Mouse (Mus musculus) fat pad, adult 2 months (tissue): Measurements from ENCODE around the gene Rbm25.
A peak's percentile ranks its signal among the peaks of the same experiment; 100 is the strongest.

ENCODE experiments used
- DNase-seq: peaks from one replicate; pipeline ENCODE4 v3.0.0-alpha.2; 2011; ENCODE audit warnings: low read depth, low spot score; ENCODE audit errors: extremely low read depth

The Rbm25 gene

DNA sequence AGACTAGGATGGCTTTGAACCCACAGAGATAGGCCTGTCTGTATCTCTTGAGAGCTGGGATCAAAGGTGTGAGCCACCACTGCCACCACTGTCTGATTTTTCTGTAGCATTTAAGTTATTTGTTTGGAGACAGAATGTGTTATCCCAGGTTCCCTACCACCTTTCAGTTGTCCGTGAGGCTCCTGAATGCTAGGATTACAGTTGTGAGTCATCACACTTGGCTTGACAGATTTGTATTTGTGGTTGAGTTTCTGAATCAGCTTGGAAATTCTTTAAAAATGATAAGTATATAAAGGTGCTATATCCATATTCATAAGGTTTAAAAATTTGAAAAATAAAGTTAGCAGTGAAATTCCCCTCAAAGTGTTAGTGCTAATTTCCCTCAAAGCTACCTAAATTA, 12.1 kb downstream of the Rbm25 start:
- DNase-seq, result no peak

GRCm38 (mm10) chr12:83650346-83650745, 19.3 kb downstream of the Rbm25 start:
- no peak for DNase-seq

- no peak for DNase-seq
These were observed 20.4 kb downstream of the Rbm25 start for GRCm38 (mm10) chr12:83651414-83651813.

DNA sequence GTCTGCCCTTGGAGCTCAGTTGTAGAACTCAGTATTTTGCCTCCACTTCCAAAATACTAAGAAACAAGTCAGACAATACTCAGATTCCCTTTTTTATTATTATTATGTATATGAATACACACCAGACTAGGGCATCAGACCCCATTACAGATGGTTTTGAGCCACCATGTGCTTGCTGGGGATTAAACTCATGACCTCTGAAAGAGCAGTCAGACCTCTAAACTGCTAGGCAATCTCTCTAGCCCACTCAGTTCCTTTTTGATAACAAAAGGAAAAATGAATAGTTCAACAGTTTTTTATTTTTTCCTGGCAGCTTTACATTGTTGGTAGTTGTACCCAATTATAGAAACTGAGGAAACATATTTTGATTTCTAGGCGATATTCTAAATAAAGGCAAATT, 54.4 kb downstream of the Rbm25 start:
- DNase-seq, result no peak

- no peak for DNase-seq
These were observed 55.7 kb downstream of the Rbm25 start for GRCm38 (mm10) chr12:83686575-83687350.

- DNase-seq, result no peak
These were observed 56.9 kb downstream of the Rbm25 start, which contains the start of gene Psen1 for GRCm38 (mm10) chr12:83687934-83688315. TSS of gene Psen1 (plus strand) at chr12:83688152.

DNA sequence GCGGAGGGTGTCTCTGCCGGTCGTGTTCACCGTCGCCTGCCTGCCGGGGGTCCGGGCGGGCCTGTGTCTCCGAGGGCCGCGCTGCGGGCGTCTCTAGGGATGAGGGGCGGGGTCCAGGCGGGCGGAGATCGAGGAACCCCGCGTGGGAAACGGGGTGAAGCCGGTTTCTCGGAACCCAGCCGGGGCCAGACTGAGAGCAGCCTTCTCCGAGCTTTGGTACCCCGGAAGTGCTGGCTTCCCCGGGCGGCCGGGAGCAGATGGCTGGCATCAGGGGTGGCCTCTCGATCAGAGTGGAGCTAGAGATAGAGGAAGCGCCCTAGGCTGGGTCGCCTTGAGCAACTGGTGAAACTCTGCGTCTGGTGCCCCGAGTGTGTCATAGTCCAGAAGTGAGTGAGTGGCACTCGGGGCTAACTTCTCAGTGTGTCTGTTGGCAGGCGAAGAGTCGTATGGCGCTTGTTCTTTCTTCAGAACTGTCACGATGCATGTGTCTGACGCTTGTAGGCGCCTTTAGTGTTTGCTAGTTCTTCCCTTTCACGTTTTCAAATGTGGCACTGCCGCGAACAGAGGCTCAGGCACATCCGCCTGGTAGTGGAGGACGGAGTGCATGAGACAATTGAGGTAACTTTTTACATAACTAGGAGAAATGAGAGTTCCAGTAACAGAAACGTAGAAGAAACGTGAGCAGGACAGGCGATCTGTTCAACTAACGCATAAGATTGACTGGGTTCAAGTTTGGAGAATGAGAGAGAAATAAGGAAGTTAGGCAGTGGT, 57.5 kb downstream of the Rbm25 start:
- DNase-seq, result no peak

GRCm38 (mm10) chr12:83689087-83689432, 58.0 kb downstream of the Rbm25 start:
- DNase-seq, result no peak

DNA sequence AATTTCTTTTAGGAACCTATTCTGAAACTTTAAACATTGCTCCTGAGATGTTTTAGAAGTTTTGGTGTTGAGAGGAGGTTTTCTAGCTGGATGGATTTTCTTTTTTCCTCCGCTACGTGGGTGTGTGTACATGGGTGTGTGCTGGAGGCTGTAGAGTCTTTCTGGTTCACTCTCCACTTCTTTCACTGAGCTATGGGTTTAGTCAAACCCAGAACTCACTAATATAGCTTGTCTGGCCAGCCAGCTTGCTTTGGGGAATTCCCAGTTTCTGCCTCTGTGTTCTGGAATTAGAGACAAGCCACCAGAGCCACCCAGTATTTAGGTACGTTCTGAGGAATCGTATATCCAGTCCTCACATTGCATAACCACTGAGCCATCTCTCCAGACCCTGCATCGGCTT, 63.0 kb downstream of the Rbm25 start:
- no peak for DNase-seq

- peak; percentile 55 for DNase-seq
These were observed 63.6 kb downstream of the Rbm25 start for GRCm38 (mm10) chr12:83694669-83695068.

DNA sequence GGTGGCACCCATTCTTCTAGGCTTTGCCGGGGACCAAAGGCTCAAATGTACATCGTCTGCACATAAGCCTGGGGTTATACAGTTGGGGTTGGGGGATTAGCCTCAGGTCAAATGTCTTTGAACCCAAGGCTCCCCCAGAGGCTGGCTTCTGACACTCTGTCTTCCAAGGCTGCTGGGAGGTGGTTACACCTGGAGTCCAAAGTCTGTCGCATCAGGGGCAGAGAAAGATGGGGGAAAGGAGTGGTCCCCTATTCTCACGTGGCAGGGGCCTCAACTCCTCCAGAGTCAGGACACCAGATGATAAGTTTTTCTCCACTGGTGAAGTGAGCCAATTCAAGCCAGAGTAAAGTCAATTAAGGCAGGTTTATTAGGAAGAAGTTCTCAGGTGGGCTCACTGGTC, 67.6 kb downstream of the Rbm25 start:
- DNase-seq, result no peak

DNA sequence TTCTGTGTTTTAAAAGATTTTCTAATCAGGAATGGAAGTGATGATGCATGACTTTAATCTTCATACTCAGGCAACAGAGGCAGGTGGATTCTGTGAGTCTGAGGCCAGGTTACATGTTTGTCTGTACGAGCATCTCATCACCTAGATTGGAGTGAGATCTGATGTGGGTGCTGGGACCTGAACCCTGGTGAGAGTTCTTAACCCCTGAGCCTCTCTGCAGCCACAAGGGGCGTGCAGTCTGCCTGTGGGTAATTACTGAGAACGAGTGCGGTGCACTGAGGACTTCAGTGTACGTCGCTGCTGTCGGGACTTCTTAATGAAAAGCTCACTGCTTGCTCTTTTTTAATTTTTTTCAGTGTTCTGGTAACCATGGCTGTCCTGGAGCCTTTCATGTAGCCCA, 70.6 kb downstream of the Rbm25 start:
- DNase-seq, result no peak

DNA sequence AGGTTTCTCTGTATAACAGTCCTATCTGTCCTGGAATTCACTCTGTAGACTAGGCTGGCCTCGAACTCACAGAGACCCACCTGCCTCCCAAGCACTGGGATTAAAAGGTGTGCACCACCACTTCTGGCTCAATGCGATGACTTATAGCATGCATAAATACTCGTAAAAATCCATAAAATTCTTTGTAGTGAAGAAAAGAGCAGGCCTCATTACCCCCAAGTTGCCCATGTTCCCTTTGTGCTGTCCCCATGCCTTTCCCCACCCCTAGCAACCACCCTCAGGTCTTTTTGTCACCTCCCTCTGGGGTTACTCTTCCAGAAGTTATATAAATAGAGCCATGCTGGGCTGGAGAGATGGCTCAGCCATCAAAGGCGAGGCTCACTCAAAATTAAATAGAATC, 71.8 kb downstream of the Rbm25 start:
- no peak for DNase-seq

DNA sequence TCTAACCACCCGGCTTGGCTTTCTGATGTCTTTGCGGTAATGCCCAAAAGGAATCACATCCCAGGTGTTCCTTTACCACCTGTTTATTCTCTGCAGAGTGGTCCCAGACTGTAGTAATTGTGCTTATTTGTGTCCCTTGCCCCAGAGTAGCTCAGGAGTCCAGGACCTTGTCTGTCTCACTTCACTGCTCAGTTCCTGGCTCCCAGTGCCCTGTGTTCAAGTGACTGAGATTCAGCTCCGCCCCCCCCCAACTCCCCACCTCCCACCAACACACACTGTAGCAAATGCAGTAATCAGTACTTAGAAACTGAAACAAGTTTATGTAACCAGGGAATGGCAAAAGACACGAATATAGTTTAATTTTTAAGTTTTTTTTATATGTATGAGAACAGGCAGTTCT, 75.9 kb downstream of the Rbm25 start:
- no peak for DNase-seq

GRCm38 (mm10) chr12:83708160-83709092, 77.4 kb downstream of the Rbm25 start:
- no peak for DNase-seq

DNA sequence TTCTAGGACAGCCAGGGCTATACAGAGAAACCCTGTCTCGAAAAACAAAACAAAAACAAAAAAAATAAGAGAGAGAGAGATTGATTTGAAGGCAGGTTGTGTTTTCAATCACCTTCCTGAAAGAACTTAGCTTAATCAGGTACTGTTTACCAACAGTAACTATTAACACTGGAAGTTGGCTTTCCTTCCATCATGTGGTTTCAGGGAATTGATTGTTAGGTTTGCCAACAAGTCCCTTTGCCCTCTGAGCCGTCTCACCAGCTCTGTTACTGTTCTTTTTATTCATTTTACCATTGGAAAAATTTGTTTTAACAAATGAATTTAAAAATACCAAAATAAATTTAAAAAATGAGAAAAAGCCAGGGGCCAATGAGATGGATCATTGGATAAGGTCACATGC, 78.9 kb downstream of the Rbm25 start:
- DNase-seq, result no peak

DNA sequence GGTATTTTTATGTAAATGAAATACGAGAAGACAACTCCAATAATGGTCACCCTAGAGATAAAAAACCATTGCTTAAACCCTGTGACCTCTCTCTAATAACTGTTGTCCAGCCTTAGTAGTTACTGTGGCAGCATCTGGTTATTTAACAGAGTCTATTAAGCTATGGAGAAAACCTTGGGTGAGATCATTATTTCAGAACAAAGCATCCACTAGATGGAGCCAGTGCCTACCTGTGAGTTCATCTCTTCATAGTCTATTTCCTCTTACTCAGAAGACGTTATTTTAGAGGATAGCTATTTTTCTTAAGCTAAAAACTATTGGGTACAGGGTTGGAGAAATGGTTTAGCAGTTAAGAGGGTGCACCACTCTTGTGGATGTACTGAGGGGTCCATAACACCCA, 82.7 kb downstream of the Rbm25 start:
- no peak for DNase-seq

- no peak for DNase-seq
These were observed 85.6 kb downstream of the Rbm25 start for GRCm38 (mm10) chr12:83716416-83717184.

GRCm38 (mm10) chr12:83719431-83719830, 88.4 kb downstream of the Rbm25 start:
- no peak for DNase-seq

- DNase-seq, result peak; percentile 71
These were observed 90.2 kb downstream of the Rbm25 start for GRCm38 (mm10) chr12:83721281-83721680.

DNA sequence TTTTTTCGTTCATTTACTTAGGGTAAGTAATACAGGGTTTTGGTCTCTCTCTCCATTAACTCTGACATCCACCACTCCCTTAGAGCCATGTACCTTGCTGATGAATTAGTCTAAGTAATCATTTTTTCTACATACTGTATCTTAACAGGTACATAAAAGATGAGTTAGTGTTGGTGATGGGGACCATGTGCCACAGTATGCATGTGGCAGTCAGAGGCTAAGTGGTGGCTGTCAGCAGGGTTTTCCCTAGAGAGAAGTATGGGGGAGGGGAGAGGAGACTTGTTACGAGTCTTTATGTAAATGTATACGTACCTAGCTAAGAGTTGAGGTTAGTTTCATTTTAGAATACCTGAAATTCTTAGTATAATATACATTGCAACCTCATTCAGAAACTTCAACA, 92.0 kb downstream of the Rbm25 start:
- DNase-seq, result no peak
